Mouse (Mus musculus): ENCODE data around the gene Mybbp1a. TPM values are rescaled to one million over a fixed set of nuclear protein-coding genes. Genes with fewer than 3 reads are reported as not detected.

Gene Mybbp1a
- polyA plus RNA-seq, 1 experiment = 25.0 TPM

GRCm38 (mm10) chr11:72446311-72447105, 5.4 kb downstream of the Mybbp1a start:
- TF ChIP-seq POLR2A (IDR thresholded peaks at IDR 0.05; ENCODE audit: low read depth, low read length) (no peak), CTCF (IDR thresholded peaks at IDR 0.05; ENCODE audit: extremely low read depth, insufficient read length, insufficient replicate concordance, low read depth, low read length) (peak; percentile 70; the same call in 1 of the 2 replicates)
- Histone ChIP-seq H3K36me3 (ENCODE audit: control insufficient read depth, insufficient read depth, low read length) (peaks cover 87% of the 10 kb centered on the region), H3K27me3 (ENCODE audit: control insufficient read depth, insufficient read depth, low read length) (no peaks in the 10 kb centered on the region), H3K27ac (ENCODE audit: insufficient read depth, low read depth, low read length) (no peak overlapping the region), H3K4me1 (ENCODE audit: control insufficient read depth, insufficient read depth, insufficient read length, low read length) (peaks cover 2% of the 10 kb centered on the region; the same call in 1 of the 2 replicates), H3K4me3 (ENCODE audit: low read depth, low read length) (no peak overlapping the region)
- 85% methylated on average over 6 of the region's 6 CpGs for WGBS

GRCm38 (mm10) chr11:72447475-72447874, 6.3 kb downstream of the Mybbp1a start:
- H3K4me1 ChIP-seq (ENCODE audit: control insufficient read depth, insufficient read depth, insufficient read length, low read length) = no peaks in the 10 kb centered on the region
- no peak overlapping the region for H3K27ac ChIP-seq (ENCODE audit: insufficient read depth, low read depth, low read length)
- WGBS = 76% methylated on average over 8 of the region's 8 CpGs
- no peaks in the 10 kb centered on the region for H3K27me3 ChIP-seq (ENCODE audit: control insufficient read depth, insufficient read depth, low read length)
- peaks cover 95% of the 10 kb centered on the region for H3K36me3 ChIP-seq (ENCODE audit: control insufficient read depth, insufficient read depth, low read length)
- no peak overlapping the region for H3K4me3 ChIP-seq (ENCODE audit: low read depth, low read length)
- TF ChIP-seq POLR2A (IDR thresholded peaks at IDR 0.05; ENCODE audit: low read depth, low read length) (no peak), CTCF (IDR thresholded peaks at IDR 0.05; ENCODE audit: extremely low read depth, insufficient read length, insufficient replicate concordance, low read depth, low read length) (no peak; the same call in 1 of the 2 replicates)

GRCm38 (mm10) chr11:72452140-72452665, 11.0 kb downstream of the Mybbp1a start:
- Histone ChIP-seq H3K27me3 (ENCODE audit: control insufficient read depth, insufficient read depth, low read length) (no peaks in the 10 kb centered on the region), H3K4me3 (ENCODE audit: low read depth, low read length) (no peak overlapping the region), H3K36me3 (ENCODE audit: control insufficient read depth, insufficient read depth, low read length) (peaks cover 60% of the 10 kb centered on the region), H3K4me1 (ENCODE audit: control insufficient read depth, insufficient read depth, insufficient read length, low read length) (no peaks in the 10 kb centered on the region), H3K27ac (ENCODE audit: insufficient read depth, low read depth, low read length) (no peak overlapping the region)
- TF ChIP-seq CTCF (IDR thresholded peaks at IDR 0.05; ENCODE audit: extremely low read depth, insufficient read length, insufficient replicate concordance, low read depth, low read length) (no peak), POLR2A (IDR thresholded peaks at IDR 0.05; ENCODE audit: low read depth, low read length) (no peak)
- WGBS = 86% methylated on average over 3 of the region's 3 CpGs

- Histone ChIP-seq H3K4me1 (ENCODE audit: control insufficient read depth, insufficient read depth, insufficient read length, low read length) (no peaks in the 10 kb centered on the region), H3K4me3 (ENCODE audit: low read depth, low read length) (no peak overlapping the region), H3K27me3 (ENCODE audit: control insufficient read depth, insufficient read depth, low read length) (no peaks in the 10 kb centered on the region), H3K27ac (ENCODE audit: insufficient read depth, low read depth, low read length) (no peak overlapping the region), H3K36me3 (ENCODE audit: control insufficient read depth, insufficient read depth, low read length) (peaks cover 48% of the 10 kb centered on the region)
- WGBS = 62% methylated on average over 15 of the region's 15 CpGs
- TF ChIP-seq CTCF (IDR thresholded peaks at IDR 0.05; ENCODE audit: extremely low read depth, insufficient read length, insufficient replicate concordance, low read depth, low read length) = no peak
- TF ChIP-seq POLR2A (IDR thresholded peaks at IDR 0.05; ENCODE audit: low read depth, low read length) = no peak
Measured at GRCm38 (mm10) chr11:72453105-72453953, 12.2 kb downstream of the Mybbp1a start.

GRCm38 (mm10) chr11:72455694-72456093, 14.5 kb downstream of the Mybbp1a start:
- 80% methylated on average over 5 of the region's 5 CpGs for WGBS
- no peak overlapping the region for H3K27ac ChIP-seq (ENCODE audit: insufficient read depth, low read depth, low read length)
- TF ChIP-seq POLR2A (IDR thresholded peaks at IDR 0.05; ENCODE audit: low read depth, low read length) = no peak
- TF ChIP-seq CTCF (IDR thresholded peaks at IDR 0.05; ENCODE audit: extremely low read depth, insufficient read length, insufficient replicate concordance, low read depth, low read length) = no peak
- no peak overlapping the region for H3K4me3 ChIP-seq (ENCODE audit: low read depth, low read length)
- no peaks in the 10 kb centered on the region for H3K4me1 ChIP-seq (ENCODE audit: control insufficient read depth, insufficient read depth, insufficient read length, low read length)
- H3K27me3 ChIP-seq (ENCODE audit: control insufficient read depth, insufficient read depth, low read length) = no peaks in the 10 kb centered on the region
- peaks cover 25% of the 10 kb centered on the region for H3K36me3 ChIP-seq (ENCODE audit: control insufficient read depth, insufficient read depth, low read length)

- no peaks in the 10 kb centered on the region for H3K27me3 ChIP-seq (ENCODE audit: control insufficient read depth, insufficient read depth, low read length)
- 0 out of 2 replicates have a peak, but pooled peaks cover 5% of the 10 kb centered on the region for H3K4me1 ChIP-seq (ENCODE audit: control insufficient read depth, insufficient read depth, insufficient read length, low read length)
- peak overlapping the region; percentile 16; the same call in 1 of the 2 replicates for H3K4me3 ChIP-seq (ENCODE audit: low read depth, low read length)
- 75% methylated on average over 12 of the region's 12 CpGs for WGBS
- H3K36me3 ChIP-seq (ENCODE audit: control insufficient read depth, insufficient read depth, low read length) = peaks cover 7% of the 10 kb centered on the region
- H3K27ac ChIP-seq (ENCODE audit: insufficient read depth, low read depth, low read length) = peak overlapping the region; percentile 17; the same call in 1 of the 2 replicates
- TF ChIP-seq POLR2A (IDR thresholded peaks at IDR 0.05; ENCODE audit: low read depth, low read length) (no peak), CTCF (IDR thresholded peaks at IDR 0.05; ENCODE audit: extremely low read depth, insufficient read length, insufficient replicate concordance, low read depth, low read length) (no peak)
Measured at GRCm38 (mm10) chr11:72457995-72458496, 16.9 kb downstream of the Mybbp1a start.
